Mouse (Mus musculus) spleen, adult 2 months (tissue): ENCODE data around the gene Mapk8ip3.

Source experiments
- CTCF ChIP-seq: fragments of 200-500 bp; IDR thresholded peaks from 2 replicates; pipeline ENCODE4 v1.5.1; 2011; ENCODE audit warnings: mild to moderate bottlenecking, inconsistent platforms; ENCODE audit not compliant: insufficient read depth, insufficient read length, insufficient replicate concordance; ENCODE audit errors: extremely low read depth
- POLR2A ChIP-seq: fragments of 200-500 bp; IDR thresholded peaks from 2 replicates; pipeline ENCODE4 v1.6.1; 2011; ENCODE audit warnings: low read depth, low read length, inconsistent platforms

DNA sequence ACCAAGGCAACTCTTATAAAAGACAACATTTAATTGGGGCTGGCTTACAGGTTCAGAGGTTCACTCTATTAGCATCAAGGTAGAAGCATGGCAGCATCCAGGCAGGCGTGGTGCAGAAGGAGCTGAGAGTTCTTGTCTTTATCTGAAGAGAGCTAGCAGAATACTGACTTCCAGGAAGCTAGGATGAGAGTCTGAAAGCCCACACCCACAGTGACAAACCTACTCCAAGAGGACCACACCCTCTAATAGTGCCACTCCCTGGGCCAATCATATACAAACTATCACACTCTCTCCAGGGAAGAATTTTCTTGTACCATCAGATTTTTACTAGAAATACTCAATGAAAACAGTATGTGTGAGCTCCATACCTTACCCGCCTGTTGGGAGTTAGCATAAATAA is 13.9 kb upstream of the Mapk8ip3 start:
- TF ChIP-seq CTCF = no peak
- TF ChIP-seq POLR2A = no peak
